Mouse (Mus musculus) bone marrow macrophage, adult 2 months (primary cell): ENCODE results near the gene Ksr1.

Experiments used
- CTCF ChIP-seq: IDR thresholded peaks from 2 replicates; pipeline ENCODE4 v1.5.1; 2012; ENCODE audit warnings: low read depth, mild to moderate bottlenecking, low read length, moderate library complexity
- POLR2A ChIP-seq: IDR thresholded peaks from 2 replicates; pipeline ENCODE4 v1.6.1; 2012; ENCODE audit warnings: mild to moderate bottlenecking, low read depth, low read length, borderline replicate concordance

- TF ChIP-seq POLR2A, result no peak
- no peak for TF ChIP-seq CTCF
Measured at GRCm38 (mm10) chr11:78976731-78977510, 169.3 kb downstream of the Ksr1 start.
